Mouse (Mus musculus) heart, postnatal 0 days (tissue): ENCODE measurements around the gene Znrf2. TPM values are rescaled to one million over a fixed set of nuclear protein-coding genes. Genes with fewer than 3 reads are reported as not detected.
A peak's percentile ranks its signal among the peaks of the same experiment; 100 is the strongest.

Experiments
- ATAC-seq: fragments of 200-750 bp; cut with Nextera tagmentation; 2 replicates; pipeline ENCODE4 v1.8.0; 2017; ENCODE audit warnings: low read depth, moderate number of reproducible peaks, moderate library complexity; ENCODE audit not compliant: insufficient read depth
- DNase-seq: peaks from one replicate; pipeline ENCODE4 v3.0.0-alpha.2; 2016; ENCODE audit warnings: low spot score
- H3K27ac ChIP-seq: fragments of 300-500 bp; sonication (generic); 2 replicates; pipeline ENCODE4 v1.5.1; 2014; ENCODE audit warnings: low read depth, mild to moderate bottlenecking
- H3K27me3 ChIP-seq: fragments of 300-500 bp; sonication (generic); 2 replicates; pipeline ENCODE4 v1.6.1; 2014; ENCODE audit warnings: low read length, mixed read lengths; ENCODE audit not compliant: control insufficient read depth, insufficient read depth
- H3K36me3 ChIP-seq: fragments of 300-500 bp; sonication (generic); replicated peaks from 2 replicates; pipeline ENCODE4 v1.6.1; 2014; ENCODE audit warnings: low read length, mixed read lengths; ENCODE audit not compliant: control insufficient read depth, insufficient read depth
- H3K4me1 ChIP-seq: fragments of 300-500 bp; sonication (generic); 2 replicates; pipeline ENCODE4 v1.6.1; 2014; ENCODE audit warnings: antibody characterized with exemption; ENCODE audit not compliant: control insufficient read depth, insufficient read depth
- H3K4me2 ChIP-seq: fragments of 300-500 bp; sonication (generic); 2 replicates; pipeline ENCODE4 v1.6.1; 2014; ENCODE audit warnings: low read depth, mild to moderate bottlenecking, low read length, moderate library complexity
- H3K4me3 ChIP-seq: fragments of 300-500 bp; sonication (generic); 2 replicates; pipeline ENCODE4 v1.5.1; 2014; ENCODE audit warnings: low read depth, low read length
- H3K9ac ChIP-seq: fragments of 300-500 bp; sonication (generic); replicated peaks from 2 replicates; pipeline ENCODE4 v1.6.1; 2014; ENCODE audit warnings: low read depth, low read length, mixed read lengths
- H3K9me3 ChIP-seq: fragments of 300-500 bp; sonication (generic); replicated peaks from 2 replicates; pipeline ENCODE4 v1.6.1; 2016; ENCODE audit warnings: low read length; ENCODE audit not compliant: control insufficient read depth
- CTCF ChIP-seq: IDR thresholded peaks from 2 replicates; pipeline ENCODE4 v1.5.1; 2016; ENCODE audit warnings: antibody characterized with exemption, control low read depth, low read depth
- EP300 ChIP-seq: IDR thresholded peaks from 2 replicates; pipeline ENCODE4 v1.6.1; 2016; ENCODE audit warnings: antibody characterized with exemption, low read depth
- WGBS: fragments of 180-500 bp; shearing (Covaris S2); extraction: QIAGEN DNeasy Blood & Tissue Kit; methylation state at CpG from one replicate; pipeline ENCODE4 v1.1.7; 2014; 5-methylcytosine and 5-hydroxymethylcytosine counted together
- polyA plus RNA-seq: library from polyadenylated mRNA; unstranded; fragments of >200 nt; fragmentation: Nextera tagmentation; extraction: Ambion mirVana; gene quantifications from 2 replicates; pipeline ENCODE4 v1.2.1, GENCODE M21; 2015
- total RNA-seq: library from RNA; depleted of rRNA; stranded (reverse); fragments of >200 nt; gene quantifications from 2 replicates; pipeline ENCODE4 v1.2.3, GENCODE M21; 2014; ENCODE audit warnings: low replicate concordance; rRNA removed

Gene Znrf2
- total RNA-seq = 7.1 and 31.3 TPM in 2 replicates
- 3.7 and 4.3 TPM in 2 replicates for polyA plus RNA-seq

- peak; percentile 15; the same call in 1 of the 2 replicates for TF ChIP-seq CTCF
- TF ChIP-seq EP300 = no peak
- Histone ChIP-seq H3K4me3 (peak within 1 kb of the TSS; percentile 76), H3K9ac (peak within 1 kb of the TSS; percentile 93), H3K36me3 (no peaks in the 10 kb centered on the region), H3K4me2 (peak within 1 kb of the TSS; percentile 62), H3K4me1 (peaks cover 43% of the 10 kb centered on the region), H3K27ac (peak within 1 kb of the TSS; percentile 97), H3K27me3 (no peaks in the 10 kb centered on the region), H3K9me3 (no peaks in the 10 kb centered on the region)
- peak; percentile 97 for ATAC-seq
- WGBS = under 1% methylated on average over 75 of the region's 88 CpGs
- DNase-seq = peak; percentile 98
Measured at GRCm38 (mm10) chr6:54816388-54817065, at the start of gene Znrf2. Znrf2 (plus strand) TSS chr6:54816916.

GRCm38 (mm10) chr6:54767746-54768145 lies 49.0 kb upstream of the Znrf2 start:
- no peak for ATAC-seq
- no peak overlapping the region for H3K27ac ChIP-seq
- H3K27me3 ChIP-seq = no peaks in the 10 kb centered on the region
- no peaks in the 10 kb centered on the region for H3K36me3 ChIP-seq
- 27% methylated on average over 4 of the region's 4 CpGs for WGBS
- no peak overlapping the region for H3K9ac ChIP-seq
- DNase-seq = no peak
- TF ChIP-seq CTCF = no peak
- TF ChIP-seq EP300 = no peak
- H3K9me3 ChIP-seq = no peaks in the 10 kb centered on the region
- H3K4me3 ChIP-seq = no peak overlapping the region
- H3K4me1 ChIP-seq = 0 out of 2 replicates have a peak, but pooled peaks cover 3% of the 10 kb centered on the region
- H3K4me2 ChIP-seq = no peak overlapping the region

GRCm38 (mm10) chr6:54770766-54771165 lies 46.0 kb upstream of the Znrf2 start:
- Histone ChIP-seq H3K9ac (no peak overlapping the region), H3K27me3 (no peaks in the 10 kb centered on the region), H3K4me2 (no peak overlapping the region), H3K4me3 (no peak overlapping the region), H3K4me1 (0 out of 2 replicates have a peak, but pooled peaks cover 3% of the 10 kb centered on the region), H3K9me3 (no peaks in the 10 kb centered on the region), H3K36me3 (no peaks in the 10 kb centered on the region), H3K27ac (no peak overlapping the region)
- DNase-seq = no peak
- no peak for ATAC-seq
- WGBS = 46% methylated on average over 4 of the region's 4 CpGs
- TF ChIP-seq EP300 = no peak
- TF ChIP-seq CTCF = no peak

GRCm38 (mm10) chr6:54771171-54771570 lies 45.5 kb upstream of the Znrf2 start:
- H3K4me1 ChIP-seq = 0 out of 2 replicates have a peak, but pooled peaks cover 3% of the 10 kb centered on the region
- no peaks in the 10 kb centered on the region for H3K9me3 ChIP-seq
- TF ChIP-seq EP300 = no peak
- no peak for TF ChIP-seq CTCF
- no peak overlapping the region for H3K27ac ChIP-seq
- H3K36me3 ChIP-seq = no peaks in the 10 kb centered on the region
- no peaks in the 10 kb centered on the region for H3K27me3 ChIP-seq
- no peak overlapping the region for H3K4me2 ChIP-seq
- ATAC-seq = peak; percentile 86
- WGBS = 23% methylated on average over 8 of the region's 8 CpGs
- H3K4me3 ChIP-seq = no peak overlapping the region
- DNase-seq = peak; percentile 72
- H3K9ac ChIP-seq = no peak overlapping the region

- H3K4me3 ChIP-seq = no peak overlapping the region
- no peak overlapping the region for H3K27ac ChIP-seq
- 0 out of 2 replicates have a peak, but pooled peaks cover 3% of the 10 kb centered on the region for H3K4me1 ChIP-seq
- 91% methylated on average over 5 of the region's 5 CpGs for WGBS
- TF ChIP-seq EP300 (no peak), CTCF (no peak)
- DNase-seq = no peak
- ATAC-seq = no peak
- no peaks in the 10 kb centered on the region for H3K9me3 ChIP-seq
- no peak overlapping the region for H3K4me2 ChIP-seq
- no peak overlapping the region for H3K9ac ChIP-seq
- no peaks in the 10 kb centered on the region for H3K27me3 ChIP-seq
- no peaks in the 10 kb centered on the region for H3K36me3 ChIP-seq
Measured at GRCm38 (mm10) chr6:54772078-54772477, 44.6 kb upstream of the Znrf2 start.

GRCm38 (mm10) chr6:54775739-54776138 lies 41.0 kb upstream of the Znrf2 start:
- Histone ChIP-seq H3K4me3 (no peak overlapping the region), H3K4me1 (peaks cover 3% of the 10 kb centered on the region; the same call in 1 of the 2 replicates), H3K36me3 (no peaks in the 10 kb centered on the region), H3K9me3 (no peaks in the 10 kb centered on the region), H3K27me3 (no peaks in the 10 kb centered on the region), H3K9ac (no peak overlapping the region), H3K27ac (no peak overlapping the region), H3K4me2 (no peak overlapping the region)
- no peak for ATAC-seq
- DNase-seq = no peak
- TF ChIP-seq CTCF = no peak
- TF ChIP-seq EP300 = no peak
